Mouse (Mus musculus) adrenal gland, adult 18-20 months (tissue): ENCODE measurements at regions not wholly inside any gene's neighbourhood (a gene's known extent, or its start where the extent isn't known, plus 50 kb on each side); places are given as distances from the start of the nearest gene placed in this dataset.

Experiments used
- DNase-seq, 2 experiments: peaks; one replicate each; pipeline ENCODE4 v3.0.0; 2021 to 2022; ENCODE audit warnings: low spot score in 2 of 2

GRCm38 (mm10) chr10:117479721-117480455 is 100.1 kb upstream of the Cpsf6 start:
- no peak for DNase-seq

GRCm38 (mm10) chr10:117478931-117479280 is 99.1 kb upstream of the Cpsf6 start:
- DNase-seq = no peak

- DNase-seq = no peak
Observed at GRCm38 (mm10) chr10:117478202-117478930, 98.6 kb upstream of the Cpsf6 start.

GRCm38 (mm10) chr10:117477331-117478201 is 97.8 kb upstream of the Cpsf6 start:
- no peak for DNase-seq

GRCm38 (mm10) chr10:117475086-117475945 is 95.5 kb upstream of the Cpsf6 start:
- no peak for DNase-seq

GRCm38 (mm10) chr10:117474351-117475085 is 94.7 kb upstream of the Cpsf6 start:
- DNase-seq = no peak

GRCm38 (mm10) chr10:117473471-117473870 is 93.7 kb upstream of the Cpsf6 start:
- DNase-seq = no peak

- no peak for DNase-seq
Observed at GRCm38 (mm10) chr10:117472568-117472930, 92.7 kb upstream of the Cpsf6 start.

GRCm38 (mm10) chr10:117471818-117472567 is 92.2 kb upstream of the Cpsf6 start:
- no peak for DNase-seq

- DNase-seq = no peak
Observed at GRCm38 (mm10) chr10:117471036-117471817, 91.4 kb upstream of the Cpsf6 start.

- DNase-seq = no peak
Observed at GRCm38 (mm10) chr10:117470481-117470880, 90.7 kb upstream of the Cpsf6 start.

GRCm38 (mm10) chr10:117469573-117470090 is 89.8 kb upstream of the Cpsf6 start:
- DNase-seq = no peak

- no peak for DNase-seq
Observed at GRCm38 (mm10) chr10:117468931-117469572, 89.2 kb upstream of the Cpsf6 start.

GRCm38 (mm10) chr10:117468381-117468780 is 88.6 kb upstream of the Cpsf6 start:
- DNase-seq = no peak

- DNase-seq = no peak
Observed at GRCm38 (mm10) chr10:117467161-117467560, 87.3 kb upstream of the Cpsf6 start.

- DNase-seq = no peak
Observed at GRCm38 (mm10) chr10:117466391-117466790, 86.6 kb upstream of the Cpsf6 start.

GRCm38 (mm10) chr10:117465671-117466250 is 85.9 kb upstream of the Cpsf6 start:
- no peak for DNase-seq
